Mouse (Mus musculus) erythroblast, embryonic 14.5 days (primary cell): ENCODE data around the gene Cpne9.

ENCODE experiments used
- GATA1 ChIP-seq: IDR thresholded peaks from 2 replicates; pipeline ENCODE4 v1.6.1; 2012; ENCODE audit warnings: low read length, inconsistent platforms, mixed read lengths
- TAL1 ChIP-seq: IDR thresholded peaks from 3 replicates; pipeline ENCODE4 v1.6.1; 2012; ENCODE audit warnings: low read length, inconsistent platforms, mixed read lengths

GRCm38 (mm10) chr6:113344321-113344720, 62.2 kb downstream of the Cpne9 start:
- TF ChIP-seq GATA1, result no peak
- TF ChIP-seq TAL1, result no peak
